Mouse (Mus musculus) ES-Bruce4 (cell line): ENCODE results near the gene Fam13a.

ENCODE experiments used
- CTCF ChIP-seq: IDR thresholded peaks from one replicate; pipeline ENCODE4 v1.8.1; 2011; ENCODE audit warnings: low read depth, low read length
- POLR2A ChIP-seq: IDR thresholded peaks from one replicate; pipeline ENCODE4 v1.8.1; 2011; ENCODE audit warnings: low read length; ENCODE audit not compliant: insufficient read depth

DNA sequence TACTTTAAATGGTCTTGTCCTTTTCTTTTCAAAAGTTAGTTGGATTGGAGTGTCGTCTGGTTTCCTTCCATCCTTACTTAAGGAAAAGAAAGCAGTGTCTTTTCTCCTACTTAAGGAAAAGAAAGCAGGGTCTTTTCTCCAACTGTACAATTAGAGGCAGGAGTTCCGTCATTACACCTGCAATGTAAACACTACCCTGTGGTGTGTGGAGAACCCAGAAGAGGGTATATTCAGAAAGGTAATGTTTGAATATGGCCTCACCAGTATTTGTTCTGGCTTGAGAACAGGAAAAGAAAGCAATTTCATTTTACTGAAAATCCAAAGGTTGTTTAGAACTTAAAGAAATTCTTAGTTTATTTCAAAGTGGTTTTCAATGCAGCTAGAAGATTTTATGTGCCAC lies 9.6 kb downstream of the Fam13a start:
- no peak for TF ChIP-seq CTCF
- no peak for TF ChIP-seq POLR2A
